Mouse (Mus musculus): ENCODE measurements at regions not wholly inside any gene's neighbourhood (a gene's known extent, or its start where the extent isn't known, plus 50 kb on each side); places are given as distances from the start of the nearest gene placed in this dataset.

- no peak for ATAC-seq
Observed at GRCm38 (mm10) chr13:28633541-28634041, 319.9 kb downstream of the Sox4 start.

- ATAC-seq: peak; percentile 55
Observed at GRCm38 (mm10) chr13:28629431-28630331, 323.8 kb downstream of the Sox4 start.

GRCm38 (mm10) chr13:28628751-28629150, 324.8 kb downstream of the Sox4 start:
- no peak for ATAC-seq

GRCm38 (mm10) chr13:28618961-28619360, 334.6 kb downstream of the Sox4 start:
- no peak for ATAC-seq

GRCm38 (mm10) chr13:28617503-28617902, 336.0 kb downstream of the Sox4 start:
- ATAC-seq: no peak

- ATAC-seq: no peak
Observed at GRCm38 (mm10) chr13:28616645-28617381, 336.7 kb downstream of the Sox4 start.

GRCm38 (mm10) chr13:28607551-28608114, 345.9 kb downstream of the Sox4 start:
- ATAC-seq: no peak

GRCm38 (mm10) chr13:28606651-28607050, 346.9 kb downstream of the Sox4 start:
- ATAC-seq: no peak

GRCm38 (mm10) chr13:28605833-28606232, 347.7 kb downstream of the Sox4 start:
- no peak for ATAC-seq

GRCm38 (mm10) chr13:28604016-28604415, 346.7 kb downstream of the Gm11361 start:
- no peak for ATAC-seq

GRCm38 (mm10) chr13:28600792-28601191, 343.5 kb downstream of the Gm11361 start:
- peak; percentile 96 for ATAC-seq

- no peak for ATAC-seq
Observed at GRCm38 (mm10) chr13:28596367-28596766, 339.0 kb downstream of the Gm11361 start.

GRCm38 (mm10) chr13:28592176-28592575, 334.8 kb downstream of the Gm11361 start:
- ATAC-seq: no peak

- no peak for ATAC-seq
Observed at GRCm38 (mm10) chr13:28587977-28588376, 330.6 kb downstream of the Gm11361 start.

GRCm38 (mm10) chr13:28586693-28587092, 329.4 kb downstream of the Gm11361 start:
- ATAC-seq: no peak

- no peak for ATAC-seq
Observed at GRCm38 (mm10) chr13:28586140-28586539, 328.8 kb downstream of the Gm11361 start.

GRCm38 (mm10) chr13:28583617-28584016, 326.3 kb downstream of the Gm11361 start:
- no peak for ATAC-seq

- ATAC-seq: no peak
Observed at GRCm38 (mm10) chr13:28575202-28575851, 318.0 kb downstream of the Gm11361 start.

GRCm38 (mm10) chr13:28573364-28573763, 316.0 kb downstream of the Gm11361 start:
- ATAC-seq: no peak

- no peak for ATAC-seq
Observed at GRCm38 (mm10) chr13:28572448-28572847, 315.1 kb downstream of the Gm11361 start.

- no peak for ATAC-seq
Observed at GRCm38 (mm10) chr13:28571716-28572115, 314.4 kb downstream of the Gm11361 start.

- no peak for ATAC-seq
Observed at GRCm38 (mm10) chr13:28563585-28563984, 306.3 kb downstream of the Gm11361 start.

GRCm38 (mm10) chr13:28560081-28560480, 302.8 kb downstream of the Gm11361 start:
- ATAC-seq: no peak

Measured in inflammation-experienced regulatory T-cells, adult 6 months (primary cell).